In the genomic region with DNA sequence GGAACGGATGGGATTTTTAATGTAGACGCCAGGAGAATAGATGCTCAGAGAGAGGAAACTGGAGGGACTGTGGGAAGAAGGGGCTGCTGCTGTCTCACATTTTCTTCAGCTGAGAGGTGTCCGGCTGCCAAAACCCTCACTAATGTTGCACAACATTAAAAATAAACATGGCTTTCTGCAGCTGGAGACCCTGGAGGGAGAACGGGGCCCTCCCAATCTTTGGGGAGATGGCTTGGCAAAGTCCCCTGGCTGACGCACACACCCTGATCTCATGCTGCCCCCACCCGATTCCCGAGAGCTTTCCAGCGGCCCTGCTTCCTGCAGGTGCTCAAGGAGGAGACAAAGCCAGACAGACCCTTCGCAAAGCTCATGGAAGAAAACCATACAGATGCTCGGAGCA, we compare ENCODE assay signal across 11 mouse cellular contexts. TPM values are rescaled to one million over a fixed set of nuclear protein-coding genes. Genes with fewer than 3 reads are reported as not detected.
DNase-seq lines count a peak whose midpoint lies in the region; ATAC-seq and TF ChIP-seq lines count a peak whose summit lies in the region.
"Had no signal": no experiment of that assay in that cellular context is flagged by ENCODE, and none has a peak within 500 bp of the region (broad histone marks: within the 10 kb centered on the region; RNA-seq: fewer than 3 reads in every experiment).

No protein-coding gene starts in this region.

- no peak overlapping the region for H3K27ac ChIP-seq in forebrain, embryonic 11.5 days (ENCODE audit: low read depth, low read length)

- no peaks in the 10 kb centered on the region for H3K36me3 ChIP-seq in E14TG2a.4 (ENCODE audit: insufficient read depth, low read length)
- no peaks in the 10 kb centered on the region for H3K36me3 ChIP-seq in forebrain, embryonic 11.5 days (ENCODE audit: control insufficient read depth, insufficient read depth, low read length)

- no peaks in the 10 kb centered on the region for H3K27me3 ChIP-seq in E14TG2a.4 (ENCODE audit: insufficient read depth, low read length)
- H3K27me3 ChIP-seq in forebrain, embryonic 11.5 days (ENCODE audit: control insufficient read depth, insufficient read depth, low read length): no peaks in the 10 kb centered on the region

- H3K4me3 ChIP-seq in E14TG2a.4 (replicated peaks; ENCODE audit: low read length): peak overlapping the region; percentile 69
- no peak overlapping the region for H3K4me3 ChIP-seq in forebrain, embryonic 11.5 days (ENCODE audit: low read depth, low read length)

- H3K9ac ChIP-seq in forebrain, embryonic 11.5 days (ENCODE audit: low read length): no peak overlapping the region

- H3K4me1 ChIP-seq in E14TG2a.4 (replicated peaks; ENCODE audit: low read depth, low read length): peaks cover 35% of the 10 kb centered on the region
- no peaks in the 10 kb centered on the region for H3K4me1 ChIP-seq in forebrain, embryonic 11.5 days (replicated peaks; ENCODE audit: control insufficient read depth, insufficient read depth, low read length)

- no peak overlapping the region for H3K4me2 ChIP-seq in forebrain, embryonic 11.5 days (ENCODE audit: low read depth, low read length, severe bottlenecking)

- H3K9me3 ChIP-seq in E14TG2a.4 (ENCODE audit: low read length): peaks cover 6% of the 10 kb centered on the region
- no peaks in the 10 kb centered on the region for H3K9me3 ChIP-seq in forebrain, embryonic 11.5 days (ENCODE audit: control insufficient read depth, low read length)

- DNase-seq in NIH3T3 (ENCODE audit: low read depth): peak; percentile 51
- DNase-seq in heart, postnatal 10 days: peak; percentile 86 to 87
- DNase-seq in lung, postnatal 25 days (ENCODE audit: low spot score): peak; percentile 51
- no peak for DNase-seq in forebrain, embryonic 11.5 days (ENCODE audit: low spot score)
- DNase-seq in cerebellum, adult 11 months: no peak
- DNase-seq in cerebellum, adult 18-20 months: no peak
- DNase-seq: adrenal gland, adult 2 months; cerebellum, adult 11-12 months; kidney, adult 2 months; right cerebral cortex, postnatal 25 days had no signal

- ATAC-seq in forebrain, embryonic 11.5 days (replicated peaks; ENCODE audit: low FRiP score): no peak

- intact Hi-C loops in heart, postnatal 10 days (cut with DNase I): loop anchor here (5.0 kb wide), 2 partner anchors 41 to 61 kb away; partner anchors contain the start of gene 1700069L16Rik

- 78% methylated on average over 10 of the region's 10 CpGs for WGBS in forebrain, embryonic 11.5 days

- no peak for TF ChIP-seq CTCF in E14TG2a.4 (conservative IDR thresholded peaks at IDR 0.05; ENCODE audit: low read length)

RNA-seq across cellular contexts. Expression of gene Cmklr1, which starts 10.6 kb away (rescaled TPM):
- total RNA-seq in heart, postnatal 10 days (2021): 10 to 100 TPM; 20.8 to 22.5 TPM
- 0.89 and 1.1 TPM in 2 replicates for polyA plus RNA-seq in forebrain, embryonic 11.5 days (2014; fragmentation: Nextera tagmentation; extraction: Ambion mirVana)

Comparison
In these comparisons a context has a peak if more than half of its experiments do, and no peak if none do; other contexts are left out.
1. DNase-seq: peak in NIH3T3 (single experiment), heart, postnatal 10 days (2 of 2) and lung, postnatal 25 days (single experiment); none in forebrain, embryonic 11.5 days (single experiment), cerebellum, adult 11 months (single experiment) and cerebellum, adult 18-20 months (0 of 2).